Mouse (Mus musculus): ENCODE data around the gene Hist1h2ae. TPM values are rescaled to one million over a fixed set of nuclear protein-coding genes. Genes with fewer than 3 reads are reported as not detected.
A peak's percentile ranks its signal among the peaks of the same experiment; 100 is the strongest.
"Not testable (repeated sequence)": the region's sequence is repeated elsewhere in the genome, so short reads cannot be mapped to it uniquely, and the experiment has no call there.

Hist1h2ae gene
- polyA plus RNA-seq, 2 experiments, result 10.8 to 151 TPM

- peak overlapping the region; percentile 95 for H3K4me2 ChIP-seq (ENCODE audit: low read depth)
- H3K9me3 ChIP-seq (ENCODE audit: control insufficient read depth, low read length), result no peaks in the 10 kb centered on the region
- DNase-seq (ENCODE audit: low read depth in 3 of 3, low spot score in 3 of 3) (no peak), ATAC-seq (ENCODE audit: insufficient read depth) (no peak)
- WGBS (ENCODE audit: insufficient replicate concordance), result 72% methylated on average over 5 of the region's 5 CpGs
- H3K4me1 ChIP-seq (replicated peaks; ENCODE audit: control insufficient read depth in 2 of 2, insufficient read depth in 2 of 2, low read length in 1 of 2), result peaks cover 17 to 23% of the 10 kb centered on the region in 2 experiments
- TF ChIP-seq EP300 (IDR thresholded peaks at IDR 0.05; ENCODE audit: low read depth) (no peak), CTCF (IDR thresholded peaks at IDR 0.05; ENCODE audit: low read depth) (no peak)
- no peaks in the 10 kb centered on the region for H3K27me3 ChIP-seq (ENCODE audit: control insufficient read depth, insufficient read depth, low read length)
- peak overlapping the region; percentile 100 for H3K27ac ChIP-seq
- H3K36me3 ChIP-seq (replicated peaks; ENCODE audit: control insufficient read depth, insufficient read depth, low read depth), result no peaks in the 10 kb centered on the region
- no peak overlapping the region for H3K4me3 ChIP-seq (ENCODE audit: insufficient read depth in 1 of 2, low read depth in 2 of 2, low read length in 2 of 2)
- peak overlapping the region; percentile 55 for H3K9ac ChIP-seq (replicated peaks)
Observed at GRCm38 (mm10) chr13:23538249-23538648, 32.8 kb downstream of the Hist1h2ae start.

GRCm38 (mm10) chr13:23537006-23537710, 33.9 kb downstream of the Hist1h2ae start:
- Histone ChIP-seq H3K9ac (replicated peaks) (peak overlapping the region; percentile 94), H3K27me3 (ENCODE audit: control insufficient read depth, insufficient read depth, low read length) (no peaks in the 10 kb centered on the region), H3K27ac (peak overlapping the region; percentile 100), H3K4me2 (ENCODE audit: low read depth) (peak overlapping the region; percentile 95), H3K4me1 (replicated peaks; ENCODE audit: control insufficient read depth in 2 of 2, insufficient read depth in 2 of 2, low read length in 1 of 2) (peaks cover 28 to 29% of the 10 kb centered on the region in 2 experiments), H3K4me3 (ENCODE audit: insufficient read depth in 1 of 2, low read depth in 2 of 2, low read length in 2 of 2) (peak overlapping the region in 1 of 2 experiments; percentile 74; a peak in 2 of 4 replicates), H3K36me3 (replicated peaks; ENCODE audit: control insufficient read depth, insufficient read depth, low read depth) (no peaks in the 10 kb centered on the region), H3K9me3 (ENCODE audit: control insufficient read depth, low read length) (no peaks in the 10 kb centered on the region)
- WGBS (ENCODE audit: insufficient replicate concordance), result 64% methylated on average over 3 of the region's 3 CpGs
- TF ChIP-seq EP300 (IDR thresholded peaks at IDR 0.05; ENCODE audit: low read depth), result no peak
- TF ChIP-seq CTCF (IDR thresholded peaks at IDR 0.05; ENCODE audit: low read depth), result no peak
- ATAC-seq (ENCODE audit: insufficient read depth), result no peak
- DNase-seq (ENCODE audit: low read depth in 3 of 3, low spot score in 3 of 3), result no peak

- no peak for DNase-seq (ENCODE audit: low read depth in 3 of 3, low spot score in 3 of 3)
- H3K4me3 ChIP-seq (ENCODE audit: insufficient read depth in 1 of 2, low read depth in 2 of 2, low read length in 2 of 2), result peak overlapping the region; percentile 74 to 84
- H3K4me1 ChIP-seq (replicated peaks; ENCODE audit: control insufficient read depth in 2 of 2, insufficient read depth in 2 of 2, low read length in 1 of 2), result peaks cover 28 to 30% of the 10 kb centered on the region in 2 experiments
- no peaks in the 10 kb centered on the region for H3K9me3 ChIP-seq (ENCODE audit: control insufficient read depth, low read length)
- no peak for ATAC-seq (ENCODE audit: insufficient read depth)
- peak overlapping the region; percentile 100 for H3K27ac ChIP-seq
- TF ChIP-seq CTCF (IDR thresholded peaks at IDR 0.05; ENCODE audit: low read depth) (no peak), EP300 (IDR thresholded peaks at IDR 0.05; ENCODE audit: low read depth) (peak; percentile 18; the same call in 1 of the 2 replicates)
- WGBS (ENCODE audit: insufficient replicate concordance), result 12% methylated on average over 7 of the region's 7 CpGs
- no peaks in the 10 kb centered on the region for H3K27me3 ChIP-seq (ENCODE audit: control insufficient read depth, insufficient read depth, low read length)
- H3K36me3 ChIP-seq (replicated peaks; ENCODE audit: control insufficient read depth, insufficient read depth, low read depth), result no peaks in the 10 kb centered on the region
- peak overlapping the region; percentile 94 for H3K9ac ChIP-seq (replicated peaks)
- peak overlapping the region; percentile 95 for H3K4me2 ChIP-seq (ENCODE audit: low read depth)
Observed at GRCm38 (mm10) chr13:23536076-23536822, 34.8 kb downstream of the Hist1h2ae start.

GRCm38 (mm10) chr13:23535137-23536075, 35.6 kb downstream of the Hist1h2ae start, which contains the start of gene Hist1h3g:
Hist1h3g (plus strand) TSS chr13:23535422.
- H3K4me2 ChIP-seq (ENCODE audit: low read depth), result peak within 1 kb of the TSS; percentile 95
- peak; percentile 66 for TF ChIP-seq EP300 (IDR thresholded peaks at IDR 0.05; ENCODE audit: low read depth)
- H3K9ac ChIP-seq (replicated peaks), result peak within 1 kb of the TSS; percentile 99
- ATAC-seq (ENCODE audit: insufficient read depth) (peak; percentile 81), DNase-seq (ENCODE audit: low read depth in 3 of 3, low spot score in 3 of 3) (peak; percentile 98)
- peak within 1 kb of the TSS; percentile 100 for H3K27ac ChIP-seq
- not testable (repeated sequence) for H3K27me3 ChIP-seq (ENCODE audit: control insufficient read depth, insufficient read depth, low read length); H3K9me3 ChIP-seq (ENCODE audit: control insufficient read depth, low read length); H3K36me3 ChIP-seq (replicated peaks; ENCODE audit: control insufficient read depth, insufficient read depth, low read depth)
- under 1% methylated on average over 46 of the region's 62 CpGs for WGBS (ENCODE audit: insufficient replicate concordance)
- peak within 1 kb of the TSS; percentile 74 to 84 for H3K4me3 ChIP-seq (ENCODE audit: insufficient read depth in 1 of 2, low read depth in 2 of 2, low read length in 2 of 2)
- H3K4me1 ChIP-seq (replicated peaks; ENCODE audit: control insufficient read depth in 2 of 2, insufficient read depth in 2 of 2, low read length in 1 of 2), result peaks cover 23 to 25% of the 10 kb centered on the region in 2 experiments

Data from liver, embryonic 14.5 days (tissue).